Mouse (Mus musculus) limb, embryonic 12.5 days (tissue): Measurements from ENCODE around the gene Ercc8. TPM values are rescaled to one million over a fixed set of nuclear protein-coding genes. Genes with fewer than 3 reads are reported as not detected.

Source experiments
- ATAC-seq: fragments of 200-750 bp; cut with Nextera tagmentation; 2 replicates; pipeline ENCODE4 v1.8.0; 2017; ENCODE audit warnings: low read depth, moderate TSS enrichment; ENCODE audit not compliant: insufficient number of reproducible peaks, insufficient read depth, low FRiP score, low TSS enrichment
- H3K27ac ChIP-seq: fragments of 300-500 bp; sonication (generic); 2 replicates; pipeline ENCODE4 v1.5.1; 2016; ENCODE audit warnings: mild to moderate bottlenecking, moderate library complexity
- H3K27me3 ChIP-seq: fragments of 300-500 bp; sonication (generic); 2 replicates; pipeline ENCODE4 v1.6.1; 2016; ENCODE audit warnings: mild to moderate bottlenecking, moderate library complexity
- H3K36me3 ChIP-seq: fragments of 300-500 bp; sonication (generic); 2 replicates; pipeline ENCODE4 v1.6.1; 2016; ENCODE audit warnings: mild to moderate bottlenecking, moderate library complexity
- H3K4me1 ChIP-seq: fragments of 300-500 bp; sonication (generic); replicated peaks from 2 replicates; pipeline ENCODE4 v1.6.1; 2016
- H3K4me2 ChIP-seq: fragments of 300-500 bp; sonication (generic); 2 replicates; pipeline ENCODE4 v1.6.1; 2016; ENCODE audit warnings: mild to moderate bottlenecking, moderate library complexity
- H3K4me3 ChIP-seq: fragments of 300-500 bp; sonication (generic); replicated peaks from 2 replicates; pipeline ENCODE4 v1.5.1; 2016; ENCODE audit warnings: mild to moderate bottlenecking
- H3K9ac ChIP-seq: fragments of 300-500 bp; sonication (generic); replicated peaks from 2 replicates; pipeline ENCODE4 v1.6.1; 2016; ENCODE audit warnings: mild to moderate bottlenecking, moderate library complexity
- H3K9me3 ChIP-seq: fragments of 300-500 bp; sonication (generic); 2 replicates; pipeline ENCODE4 v1.6.1; 2016; ENCODE audit warnings: mild to moderate bottlenecking, moderate library complexity
- WGBS: fragments of 180-500 bp; shearing (Covaris S2); methylation state at CpG from one replicate; pipeline ENCODE4 v1.1.7; 2016; 5-methylcytosine and 5-hydroxymethylcytosine counted together
- polyA plus RNA-seq: library from polyadenylated mRNA; unstranded; fragments of >200 nt; fragmentation: Nextera tagmentation; extraction: Ambion mirVana; gene quantifications from 2 replicates; pipeline ENCODE4 v1.2.1, GENCODE M21; 2016

Gene Ercc8
- polyA plus RNA-seq: 22.5 and 22.8 TPM in 2 replicates

DNA sequence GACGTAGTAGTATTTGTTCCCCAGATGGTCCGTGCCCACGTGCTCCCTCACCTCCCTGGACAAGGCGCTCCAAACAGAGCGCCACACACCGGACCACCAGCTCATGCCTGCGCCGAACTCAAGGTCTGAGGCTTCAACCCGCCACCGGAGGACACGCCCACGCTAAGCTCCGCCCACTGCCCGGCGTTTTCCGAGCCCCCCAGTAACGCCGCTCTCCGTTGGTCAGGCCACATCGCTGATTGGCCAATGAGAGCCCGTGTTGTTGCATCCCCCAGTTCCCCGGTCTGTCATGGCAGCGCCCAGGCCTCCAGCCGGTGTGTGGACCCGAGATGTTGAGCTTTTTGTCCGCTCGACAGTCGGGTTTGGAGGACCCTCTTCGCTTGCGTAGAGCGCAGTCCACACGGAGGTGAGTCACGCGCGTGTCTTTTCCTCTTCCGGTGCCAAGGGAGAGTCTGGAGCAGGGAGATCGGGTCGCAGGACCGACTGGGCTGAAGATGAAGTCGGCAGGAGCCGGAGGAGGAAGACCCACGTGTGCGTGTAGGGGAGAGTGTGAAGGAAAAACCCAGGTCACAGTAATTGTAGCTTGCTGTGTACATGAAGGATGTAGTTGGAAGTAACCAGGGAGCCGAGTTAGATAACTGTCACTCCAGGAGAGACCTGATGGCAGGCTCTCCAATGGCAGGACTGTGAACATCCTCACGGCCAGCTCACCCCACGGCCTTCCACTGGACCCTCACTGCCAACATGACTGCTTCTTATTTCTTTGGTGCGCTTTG, at the start of gene Ercc8, which contains the start of gene Ndufaf2:
Gene Ercc8, plus strand, starts transcription at position 267 of the 776 bp plus-strand sequence.
Gene Ndufaf2, minus strand, starts transcription at position 159 of the 776 bp plus-strand sequence.
- no peaks in the 10 kb centered on the region for H3K27me3 ChIP-seq
- ATAC-seq: peak; percentile 99
- H3K4me2 ChIP-seq: peak within 1 kb of the TSS; percentile 86
- no peaks in the 10 kb centered on the region for H3K9me3 ChIP-seq
- H3K4me3 ChIP-seq: peak within 1 kb of the TSS; percentile 79
- peaks cover 14% of the 10 kb centered on the region for H3K4me1 ChIP-seq
- H3K36me3 ChIP-seq: peaks cover 9% of the 10 kb centered on the region; the same call in 1 of the 2 replicates
- under 1% methylated on average over 47 of the region's 47 CpGs for WGBS
- H3K27ac ChIP-seq: peak within 1 kb of the TSS; percentile 62; the same call in 1 of the 2 replicates
- H3K9ac ChIP-seq: peak within 1 kb of the TSS; percentile 77

DNA sequence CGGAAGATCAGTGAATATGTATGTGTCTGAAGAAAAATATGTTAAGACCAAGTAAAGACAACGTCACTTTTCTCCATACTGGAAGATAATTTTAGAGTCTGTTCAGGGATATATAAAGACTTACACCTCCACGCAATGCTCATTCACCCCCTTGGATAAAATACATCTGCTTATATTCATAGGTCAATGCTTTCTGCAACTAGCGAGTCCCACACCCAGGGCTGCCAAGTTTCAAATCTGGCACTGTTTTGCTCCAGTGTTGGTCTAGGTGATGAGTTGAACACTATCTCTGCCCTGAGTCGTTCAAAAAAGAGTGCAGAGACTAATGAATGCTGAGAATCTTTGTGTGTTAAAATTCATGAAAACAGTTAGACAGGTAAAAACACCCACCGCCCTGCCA, 47.6 kb upstream of the Ercc8 start:
- Histone ChIP-seq H3K27ac (no peak overlapping the region), H3K9me3 (no peaks in the 10 kb centered on the region), H3K4me3 (no peak overlapping the region), H3K4me2 (no peak overlapping the region), H3K36me3 (no peaks in the 10 kb centered on the region), H3K4me1 (0 out of 2 replicates have a peak, but pooled peaks cover 3% of the 10 kb centered on the region), H3K9ac (no peak overlapping the region), H3K27me3 (no peaks in the 10 kb centered on the region)
- 88% methylated on average over 6 of the region's 6 CpGs for WGBS
- ATAC-seq: no peak

DNA sequence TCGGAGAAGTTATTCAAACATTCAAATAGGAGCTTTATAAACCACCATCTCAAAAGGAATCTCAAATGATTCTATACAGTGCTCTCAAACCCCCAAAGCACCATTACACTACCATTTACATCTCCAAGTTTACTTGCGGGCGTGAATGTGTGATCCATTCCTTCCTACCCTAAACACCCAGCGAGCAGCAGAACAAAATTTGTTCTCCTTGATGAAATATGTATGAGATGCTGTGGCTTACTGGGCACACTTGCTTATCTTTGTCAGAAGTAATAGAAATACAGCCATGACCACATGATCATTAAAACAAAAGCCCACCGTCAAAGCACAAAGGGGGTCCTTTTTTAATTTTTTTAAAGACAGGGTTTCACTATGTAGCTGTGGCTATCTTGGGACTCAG, 45.0 kb upstream of the Ercc8 start:
- no peak for ATAC-seq
- WGBS: 91% methylated on average over 5 of the region's 5 CpGs
- no peaks in the 10 kb centered on the region for H3K4me1 ChIP-seq
- no peaks in the 10 kb centered on the region for H3K27me3 ChIP-seq
- H3K9me3 ChIP-seq: no peaks in the 10 kb centered on the region
- H3K4me2 ChIP-seq: no peak overlapping the region
- no peaks in the 10 kb centered on the region for H3K36me3 ChIP-seq
- no peak overlapping the region for H3K4me3 ChIP-seq
- H3K27ac ChIP-seq: no peak overlapping the region
- H3K9ac ChIP-seq: no peak overlapping the region

DNA sequence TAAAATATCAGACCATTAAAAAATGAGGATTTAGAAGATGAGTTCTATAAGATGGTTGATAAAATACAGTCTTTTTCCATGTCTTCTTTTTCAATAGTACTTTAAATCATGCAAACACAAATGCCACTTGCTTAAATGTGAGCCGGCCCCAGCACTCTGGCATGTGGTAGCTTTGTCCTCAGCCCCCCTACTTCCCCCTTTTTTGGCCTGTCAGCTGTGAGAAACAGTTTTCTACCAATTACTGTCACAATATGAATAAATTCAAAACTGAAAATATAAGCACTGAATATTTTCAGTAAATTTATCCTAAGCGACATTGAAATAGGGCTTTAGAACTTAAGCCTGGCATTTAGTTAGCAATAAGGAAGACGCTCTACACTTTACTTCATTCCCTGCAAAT, 44.3 kb upstream of the Ercc8 start:
- H3K27ac ChIP-seq: no peak overlapping the region
- no peaks in the 10 kb centered on the region for H3K27me3 ChIP-seq
- 73% methylated on average over 3 of the region's 3 CpGs for WGBS
- no peak overlapping the region for H3K4me3 ChIP-seq
- no peak overlapping the region for H3K4me2 ChIP-seq
- no peak for ATAC-seq
- H3K9ac ChIP-seq: no peak overlapping the region
- H3K4me1 ChIP-seq: no peaks in the 10 kb centered on the region
- no peaks in the 10 kb centered on the region for H3K36me3 ChIP-seq
- no peaks in the 10 kb centered on the region for H3K9me3 ChIP-seq

DNA sequence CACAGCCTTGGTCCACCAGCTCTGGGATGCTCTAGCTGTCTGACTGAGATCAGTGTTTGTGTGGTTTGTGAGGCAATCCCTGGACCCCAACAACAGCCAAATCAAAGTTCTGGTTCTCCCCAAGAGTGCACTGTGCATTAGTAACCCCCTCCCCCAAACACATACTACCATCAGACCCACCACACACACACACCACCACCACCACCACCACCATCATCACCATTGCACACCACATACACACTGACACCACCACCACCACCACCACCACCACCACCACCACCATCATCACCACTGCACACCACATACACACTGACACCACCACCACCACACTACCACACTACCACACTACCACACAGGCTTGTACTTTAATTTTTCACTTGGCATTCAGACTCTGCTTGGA, 40.9 kb upstream of the Ercc8 start:
- Histone ChIP-seq H3K9me3 (no peaks in the 10 kb centered on the region), H3K4me3 (no peak overlapping the region), H3K4me1 (peaks cover 1% of the 10 kb centered on the region; the same call in 1 of the 2 replicates), H3K27ac (no peak overlapping the region), H3K4me2 (no peak overlapping the region), H3K36me3 (no peaks in the 10 kb centered on the region), H3K9ac (no peak overlapping the region), H3K27me3 (no peaks in the 10 kb centered on the region)
- ATAC-seq: 0 out of 2 replicates have a peak, but pooled peaks have one; percentile 59

DNA sequence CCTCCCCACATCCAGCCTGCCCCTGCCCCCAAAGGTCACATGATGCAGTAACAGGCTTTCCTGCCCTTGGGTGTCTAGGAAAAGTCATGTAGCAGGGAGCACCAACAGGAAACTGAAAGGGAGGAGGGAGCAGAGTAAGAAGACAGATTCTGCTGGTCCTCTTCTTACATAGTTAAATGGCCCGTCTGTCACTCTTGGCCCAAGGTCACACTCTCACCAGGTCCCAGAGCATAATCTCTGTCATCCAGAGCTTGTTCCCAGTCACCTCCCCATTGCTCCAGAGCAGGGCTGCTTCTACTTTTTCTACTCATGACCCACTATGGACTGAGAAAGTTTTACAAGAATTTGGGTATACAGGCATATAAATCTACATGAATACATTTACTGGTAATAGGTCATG, 40.3 kb upstream of the Ercc8 start:
- Histone ChIP-seq H3K4me3 (no peak overlapping the region), H3K4me1 (peaks cover 5% of the 10 kb centered on the region), H3K9ac (no peak overlapping the region), H3K9me3 (no peaks in the 10 kb centered on the region), H3K4me2 (no peak overlapping the region), H3K36me3 (no peaks in the 10 kb centered on the region), H3K27me3 (no peaks in the 10 kb centered on the region), H3K27ac (no peak overlapping the region)
- ATAC-seq: no peak
- 65% methylated on average over 1 of the region's 1 CpGs for WGBS

DNA sequence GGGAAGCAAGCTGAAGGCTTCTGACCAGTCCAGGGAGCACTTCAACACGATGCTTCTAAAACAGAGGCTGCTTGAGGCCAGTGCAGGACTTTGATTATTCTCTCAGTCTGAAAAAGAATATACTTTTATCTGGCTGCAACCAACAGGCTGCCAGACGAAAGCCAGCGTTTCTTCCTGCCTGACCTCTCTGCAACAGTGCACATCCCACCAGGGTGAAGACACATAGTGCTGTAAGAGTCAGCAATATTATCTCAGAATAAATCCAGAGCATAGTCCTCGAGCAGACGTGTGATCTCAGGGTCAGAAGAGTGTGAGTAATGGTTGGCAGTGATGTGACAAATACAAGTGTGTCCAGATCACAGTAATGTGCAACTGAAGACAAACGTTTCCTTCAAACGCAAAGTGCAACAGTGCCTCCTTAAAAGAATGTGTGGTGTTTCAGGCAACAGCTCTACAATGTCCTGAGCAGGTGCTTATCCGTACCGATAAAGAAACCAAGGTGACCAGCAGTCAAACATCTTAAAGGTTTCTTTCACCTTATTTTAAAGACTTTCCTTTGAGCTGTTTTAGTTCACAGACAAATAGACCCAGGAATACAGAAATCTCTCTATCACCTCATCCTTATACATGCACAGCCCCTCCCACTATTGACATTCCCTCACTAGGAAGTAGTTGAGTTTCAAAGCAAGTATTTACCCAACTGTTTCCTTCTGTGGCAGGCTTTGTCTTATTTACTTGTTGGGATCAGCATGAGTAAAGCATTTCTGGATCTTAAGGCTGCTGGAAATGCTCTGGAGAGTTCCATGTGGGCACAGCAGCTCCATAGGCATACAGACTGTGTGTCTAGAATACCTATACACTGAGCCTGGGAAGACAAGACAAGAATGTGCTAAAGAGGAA, 38.9 kb upstream of the Ercc8 start:
- ATAC-seq: no peak
- Histone ChIP-seq H3K9me3 (no peaks in the 10 kb centered on the region), H3K27ac (no peak overlapping the region), H3K4me1 (peaks cover 13% of the 10 kb centered on the region), H3K36me3 (no peaks in the 10 kb centered on the region), H3K9ac (no peak overlapping the region), H3K4me2 (no peak overlapping the region), H3K27me3 (no peaks in the 10 kb centered on the region), H3K4me3 (no peak overlapping the region)
- WGBS: 84% methylated on average over 9 of the region's 9 CpGs

DNA sequence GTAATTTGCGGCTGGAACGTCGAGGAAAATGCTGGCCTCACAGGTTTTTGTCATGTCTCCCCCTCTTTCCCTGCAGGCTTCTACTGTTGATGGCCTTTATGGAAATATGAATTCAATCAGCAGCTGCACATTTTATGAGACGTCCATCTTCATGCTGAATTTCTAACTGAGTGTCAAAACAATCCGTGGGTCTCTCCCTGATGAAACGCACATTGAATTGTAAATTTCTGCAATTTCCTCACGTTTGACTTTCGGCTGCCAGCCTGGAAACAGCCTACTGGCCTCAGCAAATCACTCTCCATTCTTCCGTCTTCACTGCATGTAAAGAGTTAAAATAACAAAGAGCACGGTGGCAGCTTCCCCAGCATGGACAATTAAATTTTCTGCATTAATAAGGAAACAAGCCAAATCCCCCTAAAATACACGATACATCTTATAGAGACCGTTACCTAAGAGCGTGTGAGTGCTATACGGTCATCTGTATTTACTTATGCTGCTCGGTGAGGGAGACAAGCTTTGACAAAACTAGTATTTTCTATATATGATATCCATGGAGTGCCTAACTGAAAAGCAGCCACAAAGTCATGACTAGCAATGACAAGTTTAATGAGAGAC, 35.3 kb upstream of the Ercc8 start:
- Histone ChIP-seq H3K4me2 (no peak overlapping the region), H3K4me1 (peaks cover 13% of the 10 kb centered on the region), H3K4me3 (no peak overlapping the region), H3K36me3 (no peaks in the 10 kb centered on the region), H3K9ac (no peak overlapping the region), H3K27me3 (no peaks in the 10 kb centered on the region), H3K27ac (no peak overlapping the region), H3K9me3 (no peaks in the 10 kb centered on the region)
- no peak for ATAC-seq
- WGBS: 45% methylated on average over 15 of the region's 15 CpGs

DNA sequence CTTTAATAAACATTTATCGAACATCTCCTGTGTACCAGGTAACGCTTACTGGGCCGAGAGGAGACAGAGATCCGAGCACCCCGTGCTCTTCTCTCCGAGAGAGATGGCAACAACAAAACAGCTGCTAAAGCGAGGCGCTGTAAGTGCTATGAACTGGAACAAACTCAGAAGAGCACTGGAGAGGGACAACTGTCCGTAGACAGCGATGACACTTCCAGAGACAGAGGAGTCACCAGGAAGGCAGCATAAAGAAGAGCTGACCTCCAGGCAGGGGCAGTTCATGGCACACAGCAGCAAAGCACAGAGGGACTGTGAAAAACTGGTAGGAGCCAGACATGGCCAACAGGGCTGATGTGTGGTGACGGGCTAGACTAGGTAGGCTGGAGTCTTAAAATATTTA, 34.4 kb upstream of the Ercc8 start:
- H3K9ac ChIP-seq: no peak overlapping the region
- no peaks in the 10 kb centered on the region for H3K9me3 ChIP-seq
- no peak overlapping the region for H3K4me2 ChIP-seq
- no peak for ATAC-seq
- H3K4me3 ChIP-seq: no peak overlapping the region
- no peaks in the 10 kb centered on the region for H3K36me3 ChIP-seq
- H3K27me3 ChIP-seq: no peaks in the 10 kb centered on the region
- peaks cover 13% of the 10 kb centered on the region for H3K4me1 ChIP-seq
- WGBS: 91% methylated on average over 11 of the region's 11 CpGs
- H3K27ac ChIP-seq: no peak overlapping the region

DNA sequence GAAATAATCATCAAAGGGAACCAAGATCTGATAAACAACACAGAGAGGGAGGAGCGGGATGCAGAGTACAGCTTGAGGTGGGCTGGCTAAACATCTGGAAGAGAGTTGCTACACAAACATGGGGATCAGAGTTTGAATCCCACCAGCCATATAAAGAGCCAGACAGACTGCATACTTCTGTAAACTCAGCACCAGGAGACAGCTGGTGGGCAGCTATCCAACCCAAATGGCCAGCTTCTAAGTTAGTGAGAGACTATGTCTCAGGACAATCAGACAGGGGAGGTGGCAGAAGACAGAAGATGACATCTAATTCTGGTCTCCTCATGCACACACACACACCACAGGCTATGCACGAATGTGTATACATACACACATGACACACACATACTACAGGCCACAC, 32.3 kb upstream of the Ercc8 start:
- ATAC-seq: 0 out of 2 replicates have a peak, but pooled peaks have one; percentile 20
- WGBS: 88% methylated on average over 2 of the region's 2 CpGs

DNA sequence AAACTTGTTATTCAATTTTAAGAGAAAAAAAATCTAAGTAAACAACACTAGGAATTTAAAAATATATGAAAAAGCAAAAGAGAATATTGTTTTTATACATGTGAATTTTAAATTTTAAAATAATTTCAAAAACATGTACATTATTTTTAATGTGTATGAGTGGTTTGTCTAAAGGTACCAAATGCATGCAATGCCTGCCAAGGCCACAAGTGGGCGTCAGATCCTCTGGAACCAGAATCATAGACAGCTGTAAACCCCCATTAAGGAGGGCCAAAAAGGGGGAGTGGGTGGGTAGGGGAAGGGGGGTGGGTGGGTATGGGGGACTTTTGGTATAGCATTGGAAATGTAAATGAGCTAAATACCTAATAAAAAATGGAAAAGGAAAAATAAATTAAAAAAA, 31.4 kb upstream of the Ercc8 start:
- Histone ChIP-seq H3K27ac (no peak overlapping the region), H3K4me2 (no peak overlapping the region), H3K9me3 (no peaks in the 10 kb centered on the region), H3K27me3 (no peaks in the 10 kb centered on the region), H3K4me3 (no peak overlapping the region), H3K9ac (no peak overlapping the region), H3K4me1 (peaks cover 13% of the 10 kb centered on the region), H3K36me3 (no peaks in the 10 kb centered on the region)
- 7% methylated on average over 1 of the region's 1 CpGs for WGBS
- ATAC-seq: no peak

More for the DNA sequence above, 32.3 kb upstream of the Ercc8 start:
- Histone ChIP-seq H3K4me3 (no peak overlapping the region), H3K4me1 (peaks cover 13% of the 10 kb centered on the region), H3K27me3 (no peaks in the 10 kb centered on the region), H3K9me3 (no peaks in the 10 kb centered on the region), H3K36me3 (no peaks in the 10 kb centered on the region), H3K4me2 (no peak overlapping the region), H3K27ac (no peak overlapping the region), H3K9ac (no peak overlapping the region)
